Mouse (Mus musculus) ovary, adult 18-20 months (tissue): ENCODE results near the gene Hdac9.
"Not testable (repeated sequence)": the region's sequence is repeated elsewhere in the genome, so short reads cannot be mapped to it uniquely, and the experiment has no call there.

Experiments
- DNase-seq: peaks from one replicate; pipeline ENCODE4 v3.0.0; 2022; ENCODE audit warnings: low spot score, mixed read lengths

Gene Hdac9

DNA sequence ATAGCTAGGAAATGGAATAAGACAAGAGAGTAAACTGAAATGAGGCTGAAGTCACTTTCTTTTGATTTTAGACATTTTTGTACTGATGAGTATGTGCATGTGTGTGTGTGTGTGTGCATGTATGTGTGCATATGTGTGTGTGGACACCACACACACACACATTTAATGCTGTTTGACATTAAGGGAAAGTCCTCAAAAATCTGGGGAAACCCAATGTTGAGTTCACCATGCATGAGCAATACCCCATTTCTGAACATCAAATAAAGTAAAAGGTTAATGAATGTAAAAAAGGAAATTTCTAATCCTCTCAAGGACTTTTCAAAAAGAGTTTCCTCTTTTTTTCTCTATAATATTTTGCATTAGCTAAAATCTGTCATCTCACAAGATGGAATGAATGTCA lies 427.3 kb downstream of the Hdac9 start:
- no peak for DNase-seq

DNA sequence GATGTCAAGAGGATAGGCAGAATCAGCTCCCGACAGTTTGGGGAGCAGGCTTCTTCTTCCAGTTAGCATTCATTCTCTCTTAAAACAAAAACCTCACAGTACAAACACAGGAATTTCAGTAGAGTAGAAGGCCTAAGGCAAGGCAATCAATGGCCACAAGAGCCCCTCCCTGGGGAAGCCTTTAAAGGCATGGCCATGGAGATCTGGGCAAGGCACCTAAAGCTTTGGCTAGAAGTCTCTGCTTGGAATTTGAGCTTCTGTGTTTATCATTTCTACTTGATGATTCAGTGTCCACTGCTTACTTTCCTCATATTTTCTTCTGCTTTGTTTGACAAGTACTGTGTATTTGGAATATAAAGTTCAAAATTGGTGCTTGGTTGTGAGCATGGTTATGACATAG lies 429.2 kb downstream of the Hdac9 start:
- DNase-seq: no peak

DNA sequence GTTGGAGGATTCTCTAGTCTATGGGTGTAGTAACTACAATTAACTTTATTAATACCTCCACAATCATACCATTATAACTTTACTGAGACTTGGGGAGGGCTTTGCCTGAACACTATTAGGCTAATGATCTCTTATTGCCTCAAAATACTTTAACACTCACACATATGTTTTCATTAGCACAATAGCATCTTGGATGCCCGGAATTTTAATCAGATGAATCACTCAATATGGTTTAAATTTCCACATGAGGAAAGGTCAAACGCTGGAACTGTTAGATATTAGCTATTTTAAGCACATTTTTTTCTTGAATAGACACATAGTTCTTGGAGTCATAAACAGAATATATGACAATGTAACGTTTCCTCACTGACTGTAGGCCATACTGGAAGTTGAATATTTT lies 429.9 kb downstream of the Hdac9 start:
- DNase-seq: no peak

GRCm38 (mm10) chr12:34486016-34486415 lies 430.9 kb downstream of the Hdac9 start:
- DNase-seq: no peak

GRCm38 (mm10) chr12:34481702-34482101 lies 435.2 kb downstream of the Hdac9 start:
- DNase-seq: no peak

DNA sequence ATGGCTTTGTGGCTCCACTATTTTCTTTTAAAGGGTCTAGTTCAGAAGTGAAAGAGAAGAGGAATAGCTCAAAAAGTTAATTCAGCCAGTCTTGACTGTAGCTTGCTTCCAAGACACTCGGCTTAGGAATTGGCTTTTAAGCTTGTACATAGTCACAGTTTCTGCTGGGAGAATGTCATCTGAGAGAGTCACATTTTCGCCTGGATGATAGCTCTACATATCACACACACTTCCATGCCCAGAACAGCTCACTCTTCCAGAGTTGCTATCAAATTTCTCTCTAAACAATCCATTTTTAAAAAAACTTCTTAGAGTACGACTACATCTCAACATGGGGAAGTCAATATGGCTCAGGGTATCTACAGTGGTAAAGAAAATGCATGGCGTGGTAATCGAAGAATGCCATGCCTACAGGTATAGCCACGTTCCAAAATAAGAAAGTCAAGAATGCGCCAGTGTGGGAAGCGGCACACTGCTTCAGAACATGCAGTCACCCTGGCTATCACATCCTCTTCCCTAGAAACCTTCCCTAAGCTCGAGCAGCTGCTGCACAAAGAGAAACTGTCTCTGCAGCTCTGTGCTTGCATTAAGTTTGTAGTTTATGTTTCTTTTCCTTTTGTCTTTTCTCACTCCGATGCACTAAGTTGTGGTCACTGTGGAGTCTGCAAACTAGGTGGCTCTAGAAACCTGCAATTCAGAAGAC lies 443.8 kb downstream of the Hdac9 start:
- no peak for DNase-seq

DNA sequence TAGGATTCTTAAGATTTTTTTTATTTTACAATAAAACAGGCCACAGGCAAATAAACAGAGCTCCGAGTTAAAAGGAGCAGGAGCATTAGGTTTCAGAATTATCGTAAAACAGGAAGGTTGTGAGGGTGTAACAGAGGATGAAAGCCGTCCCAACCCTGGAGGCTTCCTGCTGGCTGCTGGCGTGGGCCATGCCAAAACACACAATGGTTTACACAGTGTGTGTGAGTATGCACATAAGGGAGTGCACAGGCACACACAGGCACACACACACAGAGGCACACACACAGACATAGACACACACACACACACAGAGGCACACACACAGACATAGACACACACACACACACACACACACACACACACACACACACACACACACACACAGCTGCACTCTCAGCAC lies 444.4 kb downstream of the Hdac9 start:
- no peak for DNase-seq

DNA sequence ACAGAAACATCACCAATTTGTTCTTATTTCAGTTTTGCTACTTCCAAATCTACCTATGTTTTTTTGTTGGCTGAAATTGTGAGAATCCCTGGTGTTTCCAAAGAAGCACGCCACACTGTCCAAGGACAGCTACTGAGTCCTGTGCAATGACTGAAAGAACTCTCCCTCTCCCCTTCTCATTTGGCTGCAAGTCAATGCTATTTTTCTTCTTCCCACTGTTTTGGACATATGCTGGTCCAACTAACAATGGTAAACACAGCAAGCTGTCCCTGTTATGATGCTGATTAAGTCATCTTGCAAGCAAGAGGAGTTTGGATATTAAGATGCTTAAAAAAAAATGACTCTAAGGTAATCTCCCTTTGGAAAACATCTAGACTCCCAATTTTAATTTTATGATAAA lies 455.2 kb downstream of the Hdac9 start:
- no peak for DNase-seq

- no peak for DNase-seq
Measured at GRCm38 (mm10) chr12:34452643-34453042, 464.3 kb downstream of the Hdac9 start.

- no peak for DNase-seq
Measured at GRCm38 (mm10) chr12:34451198-34451597, 465.7 kb downstream of the Hdac9 start.

GRCm38 (mm10) chr12:34444724-34445123 lies 472.2 kb downstream of the Hdac9 start:
- DNase-seq: not testable (repeated sequence)

DNA sequence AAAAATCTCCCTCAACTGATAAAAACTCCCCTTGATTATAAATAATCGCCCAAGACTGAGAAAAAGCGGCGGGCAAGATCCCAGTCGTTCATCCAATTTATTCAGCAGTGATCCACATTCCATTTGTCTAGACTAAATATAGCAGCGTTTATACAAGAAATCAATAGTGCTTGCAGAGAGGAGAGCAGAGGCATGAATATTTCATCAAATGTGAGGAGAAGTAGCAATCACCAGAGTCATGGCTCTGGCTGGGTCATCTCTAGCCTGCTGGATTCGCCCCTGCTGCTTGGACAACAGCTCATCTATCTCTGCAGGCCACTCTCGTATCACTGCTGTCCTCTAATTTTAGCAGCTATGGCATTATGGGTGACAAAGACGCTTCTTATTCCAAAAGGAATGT lies 476.0 kb downstream of the Hdac9 start:
- DNase-seq: no peak

DNA sequence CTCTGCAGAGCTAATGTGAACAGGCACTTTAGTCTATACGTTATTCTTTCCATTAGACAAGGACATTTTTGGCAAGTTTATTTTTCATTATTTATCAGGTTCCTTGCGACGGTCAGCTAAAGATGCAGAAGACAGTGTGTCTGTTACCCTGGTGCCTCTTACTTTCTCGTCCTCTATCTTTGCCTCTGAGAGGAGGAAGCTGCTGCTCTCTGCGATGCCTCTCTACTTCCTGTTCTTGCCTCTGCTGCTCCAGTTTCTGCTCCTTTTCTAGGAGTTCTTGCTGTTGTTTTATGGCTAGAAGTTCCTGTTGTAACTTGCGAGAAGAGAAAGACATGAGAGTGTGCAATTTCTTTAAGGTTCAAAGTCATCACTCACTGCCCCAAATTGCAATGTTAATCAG lies 484.0 kb downstream of the Hdac9 start:
- DNase-seq: no peak

GRCm38 (mm10) chr12:34432461-34432860 lies 484.4 kb downstream of the Hdac9 start:
- no peak for DNase-seq

DNA sequence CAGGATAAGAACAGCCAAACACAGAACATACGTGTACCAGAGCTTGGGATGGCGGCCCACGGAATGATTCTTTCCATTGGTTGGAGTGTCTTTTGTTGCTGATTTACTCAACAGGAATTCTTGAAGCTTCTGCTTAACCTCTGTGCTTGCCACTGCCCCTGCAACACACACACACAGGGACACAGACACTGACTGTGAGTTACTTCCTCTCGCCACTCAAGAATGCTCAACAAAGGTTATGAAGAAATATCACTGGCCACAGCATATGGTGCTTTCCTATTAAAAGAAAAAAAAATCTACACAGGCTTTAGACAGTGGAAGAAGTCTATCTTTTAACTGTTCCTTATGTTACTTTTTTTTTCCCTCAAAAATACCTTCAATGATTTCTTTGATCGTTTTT lies 485.1 kb downstream of the Hdac9 start:
- DNase-seq: no peak

DNA sequence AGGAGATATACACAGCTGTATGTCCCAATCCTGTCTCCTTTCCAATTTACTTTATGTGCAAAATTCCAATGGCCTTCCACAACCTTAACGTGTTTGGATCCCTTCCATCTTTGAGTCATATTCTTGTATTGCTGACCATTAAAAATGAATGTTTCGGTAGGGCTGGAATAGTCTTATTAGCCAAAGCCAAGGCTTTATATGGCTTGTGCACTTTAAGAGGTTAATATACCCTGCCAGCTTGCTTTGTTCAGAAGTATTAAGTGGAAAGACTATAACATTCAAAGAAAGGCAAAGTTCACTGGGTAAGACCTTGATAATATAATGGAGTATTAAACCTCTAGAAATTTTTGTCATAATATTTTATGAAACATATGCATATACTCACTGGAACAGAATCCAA lies 491.4 kb downstream of the Hdac9 start:
- no peak for DNase-seq

- no peak for DNase-seq
Measured at GRCm38 (mm10) chr12:34408139-34408538, 508.8 kb downstream of the Hdac9 start.

DNA sequence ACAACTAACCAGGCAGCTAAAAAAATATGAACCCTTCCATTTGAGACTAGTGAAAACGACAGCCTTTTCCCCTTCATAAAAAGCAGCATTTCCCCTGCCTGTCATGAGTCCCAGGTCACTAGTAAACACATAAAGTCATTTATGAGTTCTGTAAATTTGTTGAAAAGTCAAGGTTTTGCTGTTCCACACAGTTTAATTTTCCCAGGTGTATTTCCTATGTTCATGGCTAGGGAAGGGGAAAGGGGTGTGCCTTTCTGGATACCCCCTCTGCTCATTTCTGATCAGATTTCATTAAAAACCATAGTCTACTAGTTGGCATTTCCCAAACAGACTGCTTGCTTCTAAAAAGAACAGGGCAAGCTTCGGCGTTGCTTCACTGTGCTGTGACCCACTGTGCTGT lies 509.8 kb downstream of the Hdac9 start:
- DNase-seq: no peak

GRCm38 (mm10) chr12:34402065-34402464 lies 514.8 kb downstream of the Hdac9 start:
- DNase-seq: no peak

DNA sequence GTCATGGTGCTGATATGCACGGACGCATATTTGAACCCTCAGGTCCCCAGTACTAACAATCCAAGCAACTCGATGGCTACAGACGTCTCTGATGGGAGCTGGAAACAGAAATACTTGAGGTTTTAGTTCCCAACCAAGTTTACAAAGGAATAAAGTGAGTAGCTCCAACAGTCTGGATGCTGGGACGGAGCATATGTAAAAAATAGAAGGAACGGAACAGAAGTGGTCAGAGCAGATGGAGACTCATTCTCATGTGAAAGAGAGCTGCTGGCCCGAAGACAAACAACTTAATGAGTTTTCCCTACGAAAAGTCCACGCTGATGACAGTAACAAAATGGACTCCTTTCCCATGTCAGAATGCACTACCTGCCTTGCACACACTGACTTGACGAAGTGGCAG lies 518.3 kb downstream of the Hdac9 start:
- DNase-seq: no peak

- no peak for DNase-seq
Measured at GRCm38 (mm10) chr12:34394342-34394741, 522.6 kb downstream of the Hdac9 start.

DNA sequence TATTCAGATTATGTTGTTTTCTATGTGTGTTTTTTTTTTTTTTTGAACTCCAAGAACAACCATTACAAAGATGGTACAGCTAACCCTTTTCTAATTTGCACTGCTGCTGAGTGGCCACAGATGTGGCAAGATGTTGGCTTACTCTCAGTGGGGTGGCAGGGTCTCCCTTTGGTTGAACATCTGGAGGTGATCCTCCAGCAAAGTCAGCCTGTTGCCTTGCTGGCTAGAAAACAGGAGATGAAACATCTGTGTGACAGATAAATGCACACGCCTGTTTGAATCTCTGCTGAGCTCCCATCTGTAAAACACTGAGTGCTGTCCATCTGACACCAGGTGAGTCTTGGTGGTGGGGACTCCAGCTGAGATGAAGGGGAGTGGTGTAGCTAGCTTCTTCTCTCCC lies 537.2 kb downstream of the Hdac9 start:
- DNase-seq: no peak

GRCm38 (mm10) chr12:34378637-34379036 lies 538.3 kb downstream of the Hdac9 start:
- no peak for DNase-seq

GRCm38 (mm10) chr12:34351906-34352305 lies 565.0 kb downstream of the Hdac9 start:
- DNase-seq: no peak

DNA sequence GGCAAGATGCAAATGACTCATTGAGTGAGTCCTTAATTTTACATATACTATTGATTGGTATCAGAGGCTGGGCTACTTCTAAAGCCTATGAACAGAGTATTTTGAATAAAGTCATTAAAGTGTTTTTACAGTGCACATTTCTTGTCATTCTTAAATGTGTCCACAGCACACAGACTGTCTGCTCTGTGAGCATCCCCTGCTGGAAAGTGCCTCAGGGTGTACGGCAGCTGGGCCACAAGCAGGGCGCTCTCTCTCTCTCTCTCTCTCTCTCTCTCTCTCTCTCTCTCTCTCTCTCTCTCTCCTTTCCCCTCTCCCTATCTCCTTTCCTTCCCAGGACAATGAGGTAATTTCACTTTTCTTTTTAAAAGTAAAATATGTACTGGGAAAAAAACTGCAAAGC lies 569.4 kb downstream of the Hdac9 start:
- no peak for DNase-seq
